Mouse (Mus musculus) cortical plate, adult 2 months (tissue): Measurements from ENCODE around the gene Ermn. TPM values are rescaled to one million over a fixed set of nuclear protein-coding genes. Genes with fewer than 3 reads are reported as not detected.

ENCODE experiments used
- H3K27ac ChIP-seq: fragments of 200-500 bp; 2 replicates; pipeline ENCODE4 v1.5.1; 2012; ENCODE audit warnings: low read length, control low read depth, inconsistent platforms; ENCODE audit not compliant: insufficient read depth
- H3K4me1 ChIP-seq: fragments of 200-500 bp; 2 replicates; pipeline ENCODE4 v1.6.1; 2011; ENCODE audit warnings: low read length; ENCODE audit not compliant: control insufficient read depth, insufficient read depth
- H3K4me3 ChIP-seq: fragments of 200-500 bp; 2 replicates; pipeline ENCODE4 v1.5.1; 2011; ENCODE audit warnings: mild to moderate bottlenecking, low read length, control low read depth; ENCODE audit not compliant: insufficient read depth
- CTCF ChIP-seq: fragments of 200-500 bp; IDR thresholded peaks from 2 replicates; pipeline ENCODE4 v1.5.1; 2011; ENCODE audit warnings: mild to moderate bottlenecking, control low read depth, low read length; ENCODE audit not compliant: insufficient read depth; ENCODE audit errors: extremely low read depth
- POLR2A ChIP-seq: fragments of 200-500 bp; IDR thresholded peaks from 2 replicates; pipeline ENCODE4 v1.6.1; 2011; ENCODE audit warnings: mild to moderate bottlenecking, low read length, control low read depth; ENCODE audit not compliant: insufficient read depth; ENCODE audit errors: extremely low read depth
- polyA plus RNA-seq: library from polyadenylated mRNA; depleted of rRNA; stranded (reverse); fragments of >200 nt; gene quantifications from 2 replicates; pipeline ENCODE4 v1.2.3, GENCODE M21; 2012; rRNA removed

The Ermn gene
- polyA plus RNA-seq, 1 experiment, result 45.9 TPM

- no peak overlapping the region for H3K4me3 ChIP-seq
- TF ChIP-seq POLR2A (no peak), CTCF (no peak)
- no peaks in the 10 kb centered on the region; the same call in 1 of the 2 replicates for H3K4me1 ChIP-seq
- no peak overlapping the region for H3K27ac ChIP-seq
Measured at GRCm38 (mm10) chr2:58026740-58027139, 25.9 kb downstream of the Ermn start.

GRCm38 (mm10) chr2:58023556-58023955 lies 29.1 kb downstream of the Ermn start:
- Histone ChIP-seq H3K4me1 (no peaks in the 10 kb centered on the region; the same call in 1 of the 2 replicates), H3K27ac (no peak overlapping the region), H3K4me3 (no peak overlapping the region)
- TF ChIP-seq POLR2A, result no peak
- TF ChIP-seq CTCF, result no peak

GRCm38 (mm10) chr2:58007081-58007480 lies 45.6 kb downstream of the Ermn start:
- Histone ChIP-seq H3K4me1 (no peaks in the 10 kb centered on the region), H3K27ac (no peak overlapping the region), H3K4me3 (no peak overlapping the region)
- TF ChIP-seq POLR2A, result no peak
- no peak for TF ChIP-seq CTCF

- no peaks in the 10 kb centered on the region for H3K4me1 ChIP-seq
- H3K27ac ChIP-seq, result no peak overlapping the region
- TF ChIP-seq CTCF, result no peak
- TF ChIP-seq POLR2A, result no peak
- H3K4me3 ChIP-seq, result no peak overlapping the region
Measured at GRCm38 (mm10) chr2:58001497-58001896, 51.2 kb downstream of the Ermn start.

GRCm38 (mm10) chr2:57997752-57998430 lies 54.8 kb downstream of the Ermn start, which contains the start of gene Galnt5:
Gene Galnt5 (plus strand): TSS chr2:57997884.
- H3K27ac ChIP-seq, result no peak within 1 kb of the TSS
- H3K4me1 ChIP-seq, result no peaks in the 10 kb centered on the region
- no peak within 1 kb of the TSS for H3K4me3 ChIP-seq
- TF ChIP-seq CTCF, result no peak
- TF ChIP-seq POLR2A, result no peak

Other genes starting within 250 kb of the Ermn start
- 0.02 TPM in 1 of 2 replicates, not detected in the other for gene Galnt5, start 55.0 kb downstream of the Ermn start, polyA plus RNA-seq
- gene Cytip, start 142.7 kb upstream of the Ermn start, polyA plus RNA-seq, result 0.08 and 0.45 TPM in 2 replicates